Mouse (Mus musculus) frontal cortex, adult 2 months (tissue): Measurements from ENCODE around the gene Ms4a4b. TPM values are rescaled to one million over a fixed set of nuclear protein-coding genes. Genes with fewer than 3 reads are reported as not detected.
A peak's percentile ranks its signal among the peaks of the same experiment; 100 is the strongest.
"Not testable (repeated sequence)": the region's sequence is repeated elsewhere in the genome, so short reads cannot be mapped to it uniquely, and the experiment has no call there.

ENCODE experiments used
- DNase-seq, 2 experiments: peaks; one replicate each; pipeline ENCODE4 v3.0.0; 2022; ENCODE audit warnings: low spot score in 1 of 2; ENCODE audit errors: extremely low spot score in 1 of 2
- polyA plus RNA-seq: library from polyadenylated mRNA; depleted of rRNA; stranded (reverse); fragments of >200 nt; gene quantifications from 2 replicates; pipeline ENCODE4 v1.2.3, GENCODE M21; 2012; rRNA removed

Ms4a4b gene
- polyA plus RNA-seq, 1 experiment, result 0.14 TPM

GRCm38 (mm10) chr19:11485746-11486145 lies 42.4 kb downstream of the Ms4a4b start, which contains the start of gene Gm8369:
TSS of gene Gm8369 (plus strand) at chr19:11485938.
- DNase-seq, result peak; percentile 40 to 56

DNA sequence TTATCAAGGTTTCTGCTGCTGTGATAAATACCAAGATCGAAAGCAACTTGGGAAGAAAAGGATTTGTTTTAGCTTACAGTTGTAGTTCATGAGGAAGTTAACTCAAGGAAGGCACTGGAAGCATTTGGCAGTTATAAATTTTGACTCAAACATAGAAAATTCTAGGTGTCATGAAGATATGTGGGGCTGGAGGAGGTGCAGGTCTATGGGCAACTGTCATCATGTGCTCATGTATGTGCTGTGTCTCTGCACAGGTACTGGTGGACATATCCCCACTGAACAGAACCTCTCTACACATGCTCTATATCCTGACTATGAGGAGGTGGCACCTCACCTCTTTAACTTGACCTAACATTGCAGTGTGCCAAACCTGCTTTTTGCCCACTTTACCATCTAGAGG lies 43.2 kb downstream of the Ms4a4b start:
- no peak for DNase-seq

- no peak for DNase-seq
These were observed 48.2 kb downstream of the Ms4a4b start for GRCm38 (mm10) chr19:11491406-11492189.

DNA sequence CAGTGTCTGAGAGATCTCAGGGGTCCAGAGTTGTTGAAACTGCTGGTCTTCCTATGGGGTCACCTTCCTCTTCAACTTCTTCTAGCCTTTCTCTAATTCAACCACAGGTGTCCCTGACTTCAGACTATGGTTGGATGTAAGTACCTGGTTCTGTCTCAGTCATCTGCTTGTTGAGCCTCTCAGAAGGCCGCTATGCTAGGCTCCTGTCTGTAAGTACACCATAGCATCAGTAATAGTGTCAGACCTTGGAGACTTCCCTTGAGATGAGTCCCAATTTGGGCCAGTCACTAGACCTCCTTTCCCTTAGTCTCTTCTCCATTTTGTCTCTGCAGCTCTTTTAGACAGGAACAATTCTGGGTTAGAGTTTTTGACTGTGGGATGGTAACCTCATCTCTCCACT lies 49.3 kb downstream of the Ms4a4b start:
- DNase-seq, result no peak

GRCm38 (mm10) chr19:11494519-11494918 lies 51.2 kb downstream of the Ms4a4b start:
- DNase-seq, result no peak

GRCm38 (mm10) chr19:11496361-11496760 lies 53.0 kb downstream of the Ms4a4b start:
- no peak for DNase-seq

DNA sequence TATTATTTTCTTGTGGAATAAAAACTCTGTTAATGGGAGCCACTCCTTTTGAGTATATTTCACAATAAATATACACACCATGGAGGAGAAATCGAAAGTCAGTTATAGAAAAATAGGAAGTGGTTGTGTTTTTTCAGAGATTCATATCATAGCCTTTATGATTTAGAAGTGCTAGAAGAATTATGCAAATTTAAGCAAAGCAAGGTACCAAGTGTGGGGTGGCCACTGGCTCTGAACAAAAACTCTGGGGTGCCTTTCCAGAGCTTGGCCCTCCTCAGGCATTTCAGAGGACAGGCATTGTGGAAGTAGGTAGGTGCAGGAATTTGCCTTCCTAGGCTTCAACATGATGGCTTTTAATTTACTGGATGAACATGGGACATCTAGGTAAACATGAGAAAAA lies 53.9 kb downstream of the Ms4a4b start:
- not testable (repeated sequence) for DNase-seq

- no peak for DNase-seq
These were observed 57.4 kb downstream of the Ms4a4b start for GRCm38 (mm10) chr19:11500796-11501195.

- no peak for DNase-seq
These were observed 58.0 kb downstream of the Ms4a4b start for GRCm38 (mm10) chr19:11501326-11501725.

GRCm38 (mm10) chr19:11504857-11505256 lies 61.5 kb downstream of the Ms4a4b start:
- no peak for DNase-seq

DNA sequence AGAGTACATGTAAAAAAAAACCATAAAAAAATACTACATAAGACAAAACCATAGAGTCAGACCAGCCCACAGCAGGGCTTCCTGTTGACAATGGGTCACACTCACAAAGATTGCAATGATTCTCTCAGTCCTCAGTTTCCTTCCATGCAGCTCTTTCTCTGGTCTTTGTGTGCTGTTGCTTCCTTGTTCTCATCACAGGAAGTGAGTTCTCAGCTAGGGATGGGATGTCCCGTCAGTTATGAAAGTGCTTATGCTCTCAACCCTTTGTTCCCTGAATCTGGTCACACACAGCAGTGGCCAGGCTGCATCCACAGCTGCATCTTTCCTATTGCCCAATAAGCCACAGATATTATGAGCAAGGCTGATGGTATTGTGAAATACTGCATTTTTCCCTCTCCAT lies 70.1 kb downstream of the Ms4a4b start:
- DNase-seq, result no peak

GRCm38 (mm10) chr19:11516246-11516645 lies 72.9 kb downstream of the Ms4a4b start, which contains the start of gene Ms4a6b:
TSS of gene Ms4a6b (plus strand) at chr19:11516512.
- no peak for DNase-seq

Other genes starting within 250 kb of the Ms4a4b start
- gene Ms4a13, start 246.8 kb upstream of the Ms4a4b start, polyA plus RNA-seq, result not detected in 2 replicates
- not detected in 2 replicates for gene Ms4a12, start 211.1 kb upstream of the Ms4a4b start, polyA plus RNA-seq
- gene Ms4a1, start 177.3 kb upstream of the Ms4a4b start, polyA plus RNA-seq, result 0.06 and 0.11 TPM in 2 replicates
- gene Ms4a5, start 159.7 kb upstream of the Ms4a4b start, polyA plus RNA-seq, result not detected in 2 replicates
- gene Ms4a14, start 129.1 kb upstream of the Ms4a4b start, polyA plus RNA-seq, result 0.08 and 0.18 TPM in 2 replicates
- 0.72 and 0.82 TPM in 2 replicates for gene Ms4a7, start 107.4 kb upstream of the Ms4a4b start, polyA plus RNA-seq
- gene Ms4a4a, start 68.0 kb upstream of the Ms4a4b start, polyA plus RNA-seq, result 0.18 and 0.21 TPM in 2 replicates
- 0.17 and 0.32 TPM in 2 replicates for gene Ms4a4c, start 38.8 kb upstream of the Ms4a4b start, polyA plus RNA-seq
- 0.50 and 0.96 TPM in 2 replicates for gene Ms4a6c, start 25.8 kb downstream of the Ms4a4b start, polyA plus RNA-seq
- 0.23 and 1.0 TPM in 2 replicates for gene Gm8369, start 42.4 kb downstream of the Ms4a4b start, polyA plus RNA-seq
- gene Ms4a6b, start 73.0 kb downstream of the Ms4a4b start, polyA plus RNA-seq, result 1.6 and 2.7 TPM in 2 replicates
- gene Ms4a4d, start 93.2 kb downstream of the Ms4a4b start, polyA plus RNA-seq, result not detected in 2 replicates
- 1.2 and 2.0 TPM in 2 replicates for gene Ms4a6d, start 161.3 kb downstream of the Ms4a4b start, polyA plus RNA-seq
- not detected in 2 replicates for gene Ms4a2, start 180.2 kb downstream of the Ms4a4b start, polyA plus RNA-seq
- gene Ms4a3, start 197.3 kb downstream of the Ms4a4b start, polyA plus RNA-seq, result not detected in 2 replicates
- not detected in 2 replicates for gene Oosp2, start 217.0 kb downstream of the Ms4a4b start, polyA plus RNA-seq
- not detected in 2 replicates for gene Oosp1, start 247.6 kb downstream of the Ms4a4b start, polyA plus RNA-seq